Mouse (Mus musculus) limb, embryonic 11.5 days (tissue): ENCODE results near the gene Olfr497. TPM values are rescaled to one million over a fixed set of nuclear protein-coding genes. Genes with fewer than 3 reads are reported as not detected.

Experiments used
- ATAC-seq: fragments of 200-750 bp; cut with Nextera tagmentation; 2 replicates; pipeline ENCODE4 v1.8.0; 2017; ENCODE audit warnings: low read depth; ENCODE audit not compliant: insufficient number of reproducible peaks, low FRiP score, low TSS enrichment
- DNase-seq: peaks from one replicate; pipeline ENCODE4 v3.0.0-alpha.2; 2015; ENCODE audit warnings: low spot score
- H3K27ac ChIP-seq: fragments of 300-500 bp; sonication (generic); replicated peaks from 2 replicates; pipeline ENCODE4 v1.5.1; 2014; ENCODE audit warnings: low read depth, mild to moderate bottlenecking, low read length
- H3K27me3 ChIP-seq: fragments of 300-500 bp; sonication (generic); 2 replicates; pipeline ENCODE4 v1.6.1; 2014; ENCODE audit warnings: mild to moderate bottlenecking, low read length, mixed read lengths; ENCODE audit not compliant: control insufficient read depth, insufficient read depth
- H3K36me3 ChIP-seq: fragments of 300-500 bp; sonication (generic); 2 replicates; pipeline ENCODE4 v1.6.1; 2014; ENCODE audit warnings: mild to moderate bottlenecking, low read length, moderate library complexity, mixed read lengths; ENCODE audit not compliant: control insufficient read depth, insufficient read depth
- H3K4me1 ChIP-seq: fragments of 300-500 bp; sonication (generic); 2 replicates; pipeline ENCODE4 v1.6.1; 2014; ENCODE audit warnings: low read length, mixed read lengths; ENCODE audit not compliant: control insufficient read depth, insufficient read depth
- H3K4me2 ChIP-seq: fragments of 300-500 bp; sonication (generic); 2 replicates; pipeline ENCODE4 v1.6.1; 2014; ENCODE audit warnings: low read depth, mild to moderate bottlenecking, moderate library complexity; ENCODE audit not compliant: severe bottlenecking
- H3K4me3 ChIP-seq: fragments of 300-500 bp; sonication (generic); 2 replicates; pipeline ENCODE4 v1.5.1; 2014; ENCODE audit warnings: low read depth, low read length
- H3K9ac ChIP-seq: fragments of 300-500 bp; sonication (generic); 2 replicates; pipeline ENCODE4 v1.6.1; 2014; ENCODE audit warnings: mild to moderate bottlenecking, low read length
- H3K9me3 ChIP-seq: fragments of 300-500 bp; sonication (generic); 2 replicates; pipeline ENCODE4 v1.6.1; 2016; ENCODE audit warnings: low read length; ENCODE audit not compliant: control insufficient read depth
- WGBS: fragments of 180-500 bp; shearing (Covaris S2); extraction: QIAGEN DNeasy Blood & Tissue Kit; methylation state at CpG from one replicate; pipeline ENCODE4 v1.1.7; 2014; 5-methylcytosine and 5-hydroxymethylcytosine counted together
- polyA plus RNA-seq: library from polyadenylated mRNA; unstranded; fragments of >200 nt; fragmentation: Nextera tagmentation; extraction: Ambion mirVana; gene quantifications from 2 replicates; pipeline ENCODE4 v1.2.1, GENCODE M21; 2014

Gene Olfr497
- not detected in 2 replicates for polyA plus RNA-seq

- Histone ChIP-seq H3K27me3 (no peaks in the 10 kb centered on the region), H3K4me1 (no peaks in the 10 kb centered on the region), H3K4me3 (no peak within 1 kb of the TSS), H3K9me3 (no peaks in the 10 kb centered on the region), H3K9ac (no peak within 1 kb of the TSS), H3K4me2 (no peak within 1 kb of the TSS), H3K36me3 (no peaks in the 10 kb centered on the region), H3K27ac (no peak within 1 kb of the TSS)
- ATAC-seq (no peak), DNase-seq (no peak)
- 75% methylated on average over 2 of the region's 2 CpGs for WGBS
Observed at GRCm38 (mm10) chr7:108420121-108420520, at the start of gene Olfr497. Gene Olfr497, plus strand, starts transcription at chr7:108420421.

- no peaks in the 10 kb centered on the region for H3K27me3 ChIP-seq
- H3K27ac ChIP-seq = no peak within 1 kb of the TSS
- no peaks in the 10 kb centered on the region for H3K4me1 ChIP-seq
- WGBS = 69% methylated on average over 1 of the region's 1 CpGs
- DNase-seq (no peak), ATAC-seq (no peak)
- H3K4me2 ChIP-seq = no peak within 1 kb of the TSS
- H3K36me3 ChIP-seq = no peaks in the 10 kb centered on the region
- no peaks in the 10 kb centered on the region for H3K9me3 ChIP-seq
- H3K4me3 ChIP-seq = no peak within 1 kb of the TSS
- no peak within 1 kb of the TSS for H3K9ac ChIP-seq
Observed at GRCm38 (mm10) chr7:108392867-108393266, 27.4 kb upstream of the Olfr497 start, which contains the start of gene Olfr495. Gene Olfr495, plus strand, starts transcription at chr7:108393167.

DNA sequence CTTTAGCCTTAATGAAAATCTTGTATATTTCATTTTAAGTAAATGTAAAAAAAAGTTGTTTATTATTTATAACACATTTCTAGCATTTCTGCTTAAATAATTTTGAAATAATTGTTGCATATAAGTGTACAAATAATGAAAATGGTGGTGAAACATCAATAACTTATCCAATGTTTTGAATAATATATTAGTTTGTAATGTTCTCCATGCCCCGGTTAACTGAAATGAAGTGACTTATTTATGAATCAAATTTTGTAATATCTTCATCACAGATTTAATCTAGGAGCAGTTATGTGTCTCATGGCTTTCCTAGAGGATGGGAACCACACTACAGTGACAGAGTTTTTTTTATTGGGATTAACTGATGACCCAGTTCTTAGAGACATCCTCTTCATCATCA is 44.8 kb downstream of the Olfr497 start, which contains the start of gene Olfr498:
Gene Olfr498 (plus strand): TSS at position 301 of the 400 bp plus-strand sequence.
- H3K4me2 ChIP-seq = no peak within 1 kb of the TSS
- H3K9ac ChIP-seq = no peak within 1 kb of the TSS
- no peak within 1 kb of the TSS for H3K4me3 ChIP-seq
- no peaks in the 10 kb centered on the region for H3K4me1 ChIP-seq
- no peak within 1 kb of the TSS for H3K27ac ChIP-seq
- no peak for ATAC-seq
- no peaks in the 10 kb centered on the region for H3K9me3 ChIP-seq
- WGBS = 92% methylated on average over 1 of the region's 1 CpGs
- no peaks in the 10 kb centered on the region for H3K36me3 ChIP-seq
- no peak for DNase-seq
- no peaks in the 10 kb centered on the region for H3K27me3 ChIP-seq

Other genes with a start within 250 kb of the Olfr497 start
- not detected in 2 replicates for gene Olfr486, start 247.7 kb upstream of the Olfr497 start, polyA plus RNA-seq
- gene Olfr487, start 205.8 kb upstream of the Olfr497 start, polyA plus RNA-seq = not detected in 2 replicates
- gene Olfr488, start 162.1 kb upstream of the Olfr497 start, polyA plus RNA-seq = not detected in 2 replicates
- not detected in 2 replicates for gene Olfr490, start 131.5 kb upstream of the Olfr497 start, polyA plus RNA-seq
- gene Olfr491, start 107.0 kb upstream of the Olfr497 start, polyA plus RNA-seq = not detected in 2 replicates
- not detected in 2 replicates for gene Olfr492, start 96.7 kb upstream of the Olfr497 start, polyA plus RNA-seq
- gene Olfr493, start 73.4 kb upstream of the Olfr497 start, polyA plus RNA-seq = not detected in 2 replicates
- gene Olfr494, start 55.1 kb upstream of the Olfr497 start, polyA plus RNA-seq = not detected in 2 replicates
- gene Olfr495, start 27.3 kb upstream of the Olfr497 start, polyA plus RNA-seq = not detected in 2 replicates
- gene Olfr498, start 44.9 kb downstream of the Olfr497 start, polyA plus RNA-seq = not detected in 2 replicates
- not detected in 2 replicates for gene Olfr502, start 104.6 kb downstream of the Olfr497 start, polyA plus RNA-seq
- gene Olfr503, start 124.1 kb downstream of the Olfr497 start, polyA plus RNA-seq = not detected in 2 replicates
- not detected in 2 replicates for gene Olfr504, start 145.4 kb downstream of the Olfr497 start, polyA plus RNA-seq
- not detected in 2 replicates for gene Olfr506, start 190.4 kb downstream of the Olfr497 start, polyA plus RNA-seq
- not detected in 2 replicates for gene Olfr507, start 201.4 kb downstream of the Olfr497 start, polyA plus RNA-seq
- not detected in 2 replicates for gene Olfr508, start 209.6 kb downstream of the Olfr497 start, polyA plus RNA-seq
- gene Olfr509, start 231.5 kb downstream of the Olfr497 start, polyA plus RNA-seq = not detected in 2 replicates
- not detected in 2 replicates for gene Olfr510, start 246.0 kb downstream of the Olfr497 start, polyA plus RNA-seq